Mouse (Mus musculus) bone marrow, adult 2 months (tissue): Measurements from ENCODE around the gene Gm4353. TPM values are rescaled to one million over a fixed set of nuclear protein-coding genes. Genes with fewer than 3 reads are reported as not detected.

Experiments used
- H3K27ac ChIP-seq: fragments of 200-500 bp; 2 replicates; pipeline ENCODE4 v1.5.1; 2012; ENCODE audit warnings: low read depth, mild to moderate bottlenecking, control low read depth, inconsistent platforms, low read length; ENCODE audit not compliant: control insufficient read depth, poor library complexity, insufficient read depth
- H3K4me1 ChIP-seq: fragments of 200-500 bp; 2 replicates; pipeline ENCODE4 v1.6.1; 2011; ENCODE audit warnings: low read length; ENCODE audit not compliant: control insufficient read depth, insufficient read depth
- H3K4me3 ChIP-seq: fragments of 200-500 bp; replicated peaks from 2 replicates; pipeline ENCODE3; 2011; ENCODE audit warnings: mild to moderate bottlenecking, low read depth, low read length, control low read depth; ENCODE audit not compliant: control insufficient read depth
- CTCF ChIP-seq: fragments of 200-500 bp; IDR thresholded peaks from 2 replicates; pipeline ENCODE4 v1.5.1; 2011; ENCODE audit warnings: low read length, control low read depth; ENCODE audit not compliant: control insufficient read depth, insufficient read depth
- POLR2A ChIP-seq: fragments of 200-500 bp; IDR thresholded peaks from 2 replicates; pipeline ENCODE4 v1.6.1; 2011; ENCODE audit warnings: low read depth, mild to moderate bottlenecking, control low read depth, low read length, borderline replicate concordance; ENCODE audit not compliant: control insufficient read depth
- WGBS: fragments of 180-500 bp; shearing (Covaris S2); methylation state at CpG from one replicate; pipeline ENCODE4 v1.1.7; 2018; 5-methylcytosine and 5-hydroxymethylcytosine counted together
- polyA plus RNA-seq: library from polyadenylated mRNA; stranded (reverse); fragments of >200 nt; gene quantifications from 2 replicates; pipeline ENCODE4 v1.2.4, GENCODE M21; 2011; ENCODE audit warnings: low replicate concordance; ENCODE audit not compliant: missing spikeins, insufficient read depth, insufficient read length

The Gm4353 gene
- polyA plus RNA-seq, 1 experiment = not detected

- H3K4me1 ChIP-seq = no peaks in the 10 kb centered on the region
- no peak for TF ChIP-seq CTCF
- no peak for TF ChIP-seq POLR2A
- no peak overlapping the region for H3K4me3 ChIP-seq
- WGBS = 82% methylated on average over 13 of the region's 13 CpGs
- H3K27ac ChIP-seq = no peak overlapping the region
Measured at GRCm38 (mm10) chr7:116122981-116123596, 38.7 kb upstream of the Gm4353 start.

- TF ChIP-seq CTCF (no peak), POLR2A (no peak)
- Histone ChIP-seq H3K27ac (no peak overlapping the region), H3K4me1 (no peaks in the 10 kb centered on the region), H3K4me3 (no peak overlapping the region)
- WGBS = 85% methylated on average over 11 of the region's 11 CpGs
Measured at GRCm38 (mm10) chr7:116121202-116121601, 36.8 kb upstream of the Gm4353 start.

DNA sequence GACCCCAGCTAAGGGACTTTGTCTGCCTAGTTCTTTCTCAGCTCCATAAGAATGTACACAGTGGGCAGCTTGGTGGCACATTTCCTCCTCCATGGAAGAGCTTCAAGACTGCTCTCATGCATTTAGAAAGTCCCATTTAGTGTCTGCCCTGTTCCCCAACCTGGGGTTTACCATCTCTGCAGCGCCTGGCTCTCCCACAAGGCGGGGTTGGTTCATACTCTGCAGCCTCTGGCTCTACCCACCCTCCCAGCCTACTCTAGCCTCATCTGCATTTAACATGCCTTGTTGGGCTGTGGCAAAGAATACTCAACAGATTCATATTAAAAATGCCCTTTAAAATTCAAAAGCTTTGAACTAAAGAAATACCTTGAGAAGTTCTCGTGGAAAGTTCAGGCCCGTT lies 36.3 kb upstream of the Gm4353 start:
- 89% methylated on average over 4 of the region's 4 CpGs for WGBS
- Histone ChIP-seq H3K4me3 (no peak overlapping the region), H3K4me1 (no peaks in the 10 kb centered on the region), H3K27ac (no peak overlapping the region)
- TF ChIP-seq POLR2A (no peak), CTCF (no peak)

GRCm38 (mm10) chr7:116119306-116119857 lies 34.9 kb upstream of the Gm4353 start:
- WGBS = 79% methylated on average over 1 of the region's 1 CpGs
- H3K4me3 ChIP-seq = no peak overlapping the region
- no peak for TF ChIP-seq CTCF
- TF ChIP-seq POLR2A = no peak

GRCm38 (mm10) chr7:116115991-116116390 lies 31.6 kb upstream of the Gm4353 start:
- Histone ChIP-seq H3K4me1 (no peaks in the 10 kb centered on the region), H3K27ac (no peak overlapping the region), H3K4me3 (no peak overlapping the region)
- WGBS = 73% methylated on average over 2 of the region's 2 CpGs
- TF ChIP-seq POLR2A (no peak), CTCF (no peak)

More at GRCm38 (mm10) chr7:116119306-116119857, 34.9 kb upstream of the Gm4353 start:
- H3K4me1 ChIP-seq = no peaks in the 10 kb centered on the region
- H3K27ac ChIP-seq = no peak overlapping the region

DNA sequence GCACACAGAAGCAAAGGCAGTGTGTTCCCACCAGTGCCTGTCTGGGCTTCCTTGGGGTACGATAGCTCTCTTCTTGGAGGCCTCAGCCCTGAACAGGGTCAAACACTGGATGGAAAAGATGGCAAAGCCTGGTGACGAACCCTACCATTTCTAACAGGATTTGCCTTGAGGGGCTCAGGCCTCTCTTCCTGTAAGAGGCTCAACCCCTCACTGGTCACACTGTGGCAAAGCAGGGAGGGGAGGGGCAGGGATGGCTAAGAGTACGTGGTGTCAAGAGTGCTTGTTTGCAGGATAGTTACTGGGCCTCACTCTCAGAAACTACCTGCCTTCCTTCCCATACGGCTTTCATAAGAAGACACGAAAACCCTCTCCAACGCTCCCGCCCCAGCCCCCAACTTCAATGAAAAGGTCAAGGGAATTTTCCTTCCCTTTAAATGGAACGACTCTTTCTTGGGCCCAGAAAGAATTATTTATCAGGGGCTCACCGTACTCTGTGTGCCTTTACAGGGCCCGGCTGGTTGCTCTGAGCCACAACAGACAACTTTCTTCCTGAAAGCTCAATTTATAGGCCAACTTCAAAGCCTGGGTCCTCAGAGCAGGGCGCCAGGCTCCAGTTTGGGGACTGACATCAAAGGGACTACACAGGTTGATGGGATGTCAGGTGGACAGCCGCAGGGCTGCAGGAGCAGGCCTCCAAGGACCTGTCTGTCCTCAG lies 30.9 kb upstream of the Gm4353 start:
- TF ChIP-seq CTCF (no peak), POLR2A (no peak)
- Histone ChIP-seq H3K4me1 (no peaks in the 10 kb centered on the region), H3K27ac (no peak overlapping the region), H3K4me3 (no peak overlapping the region)
- WGBS = 81% methylated on average over 12 of the region's 12 CpGs

GRCm38 (mm10) chr7:116111546-116111945 lies 27.1 kb upstream of the Gm4353 start:
- Histone ChIP-seq H3K4me1 (no peaks in the 10 kb centered on the region), H3K4me3 (no peak overlapping the region), H3K27ac (no peak overlapping the region)
- TF ChIP-seq CTCF (no peak), POLR2A (no peak)
- 76% methylated on average over 6 of the region's 6 CpGs for WGBS

GRCm38 (mm10) chr7:116110661-116111060 lies 26.2 kb upstream of the Gm4353 start:
- no peak for TF ChIP-seq CTCF
- TF ChIP-seq POLR2A = no peak
- Histone ChIP-seq H3K4me3 (no peak overlapping the region), H3K27ac (no peak overlapping the region), H3K4me1 (no peaks in the 10 kb centered on the region)
- WGBS = 72% methylated on average over 3 of the region's 3 CpGs
